ENCODE assay signal across 8 mouse cellular contexts in genomic region chr5:144767911-144768841, GRCm38 (mm10). TPM values are rescaled to one million over a fixed set of nuclear protein-coding genes. Genes with fewer than 3 reads are reported as not detected.
A peak's percentile ranks its signal among the peaks of the same experiment; 100 is the strongest.
DNase-seq lines count a peak whose midpoint lies in the region; ATAC-seq lines count a peak whose summit lies in the region.

No protein-coding gene starts in this region.

- DNase-seq in c-Kit-negative CD71-positive TER-119-positive erythroid progenitor cells, embryonic 14.5 days (ENCODE audit: low read depth, low spot score): peak; percentile 79
- peak; percentile 86 for DNase-seq in forebrain, embryonic 10.5 days (ENCODE audit: extremely low spot score, low spot score)
- DNase-seq in kidney, postnatal 36 days: peak; percentile 89 to 94
- peak; percentile 91 for DNase-seq in telencephalon, adult 2 months (ENCODE audit: low read depth, low spot score)

- H3K4me3 ChIP-seq in forebrain, embryonic 10.5 days: peak overlapping the region; percentile 87
- H3K4me3 ChIP-seq in heart, embryonic 16.5 days (ENCODE audit: low read length): peak overlapping the region; percentile 92
- H3K4me3 ChIP-seq in liver, embryonic 15.5 days (replicated peaks): peak overlapping the region; percentile 91
- peak overlapping the region; percentile 78 for H3K4me3 ChIP-seq in neural tube, embryonic 12.5 days

- peaks cover 21% of the 10 kb centered on the region for H3K4me1 ChIP-seq in forebrain, embryonic 10.5 days
- H3K4me1 ChIP-seq in heart, embryonic 16.5 days (ENCODE audit: control insufficient read depth, insufficient read depth, low read length): peaks cover 13% of the 10 kb centered on the region
- H3K4me1 ChIP-seq in liver, embryonic 15.5 days (replicated peaks): peaks cover 30% of the 10 kb centered on the region
- H3K4me1 ChIP-seq in neural tube, embryonic 12.5 days: peaks cover 10% of the 10 kb centered on the region

- peak; percentile 79 for ATAC-seq in CD4-positive, CD25-positive, alpha-beta regulatory T cell, adult 4 months
- peak; percentile 92 for ATAC-seq in heart, embryonic 16.5 days (replicated peaks; ENCODE audit: extremely low read depth, insufficient read depth, low FRiP score)
- peak; percentile 88 for ATAC-seq in liver, embryonic 15.5 days (ENCODE audit: insufficient read depth)
- peak; percentile 92 for ATAC-seq in neural tube, embryonic 12.5 days (ENCODE audit: low FRiP score, low read depth)

- no peaks in the 10 kb centered on the region for H3K9me3 ChIP-seq in forebrain, embryonic 10.5 days
- H3K9me3 ChIP-seq in heart, embryonic 16.5 days (replicated peaks; ENCODE audit: control insufficient read depth, low read length): no peaks in the 10 kb centered on the region
- H3K9me3 ChIP-seq in liver, embryonic 15.5 days (replicated peaks): no peaks in the 10 kb centered on the region
- H3K9me3 ChIP-seq in neural tube, embryonic 12.5 days: no peaks in the 10 kb centered on the region

- H3K36me3 ChIP-seq in forebrain, embryonic 10.5 days (replicated peaks): peaks cover 31% of the 10 kb centered on the region
- H3K36me3 ChIP-seq in heart, embryonic 16.5 days (ENCODE audit: control insufficient read depth, insufficient read depth): peaks cover 11% of the 10 kb centered on the region; the same call in 1 of the 2 replicates
- H3K36me3 ChIP-seq in liver, embryonic 15.5 days (replicated peaks): peaks cover 14% of the 10 kb centered on the region
- peaks cover 20% of the 10 kb centered on the region for H3K36me3 ChIP-seq in neural tube, embryonic 12.5 days

- H3K4me2 ChIP-seq in heart, embryonic 16.5 days (ENCODE audit: low read depth, low read length): peak overlapping the region; percentile 69
- H3K4me2 ChIP-seq in liver, embryonic 15.5 days: peak overlapping the region; percentile 93
- H3K4me2 ChIP-seq in neural tube, embryonic 12.5 days (replicated peaks): peak overlapping the region; percentile 84

- peak overlapping the region; percentile 96 for H3K9ac ChIP-seq in heart, embryonic 16.5 days (ENCODE audit: low read length)
- peak overlapping the region; percentile 87 for H3K9ac ChIP-seq in liver, embryonic 15.5 days
- H3K9ac ChIP-seq in neural tube, embryonic 12.5 days: peak overlapping the region; percentile 87

- under 1% methylated on average over 92 of the region's 92 CpGs for WGBS in forebrain, embryonic 10.5 days
- WGBS in heart, embryonic 16.5 days: under 1% methylated on average over 92 of the region's 92 CpGs
- WGBS in liver, embryonic 15.5 days (ENCODE audit: insufficient replicate concordance): under 1% methylated on average over 92 of the region's 92 CpGs
- under 1% methylated on average over 92 of the region's 92 CpGs for WGBS in neural tube, embryonic 12.5 days

- H3K27ac ChIP-seq in forebrain, embryonic 10.5 days: peak overlapping the region; percentile 99
- peak overlapping the region; percentile 97 for H3K27ac ChIP-seq in heart, embryonic 16.5 days (ENCODE audit: low read length)
- H3K27ac ChIP-seq in liver, embryonic 15.5 days (replicated peaks): peak overlapping the region; percentile 87
- H3K27ac ChIP-seq in neural tube, embryonic 12.5 days: peak overlapping the region; percentile 85

- H3K27me3 ChIP-seq in forebrain, embryonic 10.5 days (ENCODE audit: poor library complexity, severe bottlenecking): 0 out of 2 replicates have a peak, but pooled peaks cover 3% of the 10 kb centered on the region
- H3K27me3 ChIP-seq in heart, embryonic 16.5 days (ENCODE audit: control insufficient read depth, insufficient read depth, low read length): 0 out of 2 replicates have a peak, but pooled peaks cover under 1% of the 10 kb centered on the region
- H3K27me3 ChIP-seq in liver, embryonic 15.5 days: peaks cover 10% of the 10 kb centered on the region; the same call in 1 of the 2 replicates
- no peaks in the 10 kb centered on the region for H3K27me3 ChIP-seq in neural tube, embryonic 12.5 days (replicated peaks)

RNA-seq across cellular contexts. Expression of gene Trrap, which starts 0.6 kb away (rescaled TPM):
- polyA plus RNA-seq in CD4-positive, CD25-positive, alpha-beta regulatory T cell, adult 4 months (2017; shearing (Covaris generic)): 100 to 1,000 TPM in 1 of 2 experiments, 10 to 100 TPM in 1; 65.1 to 109 TPM
- polyA plus RNA-seq in forebrain, embryonic 10.5 days (2016; fragmentation: Nextera tagmentation; extraction: Ambion mirVana): 73.2 and 76.2 TPM in 2 replicates
- polyA plus RNA-seq in heart, embryonic 16.5 days (2015; fragmentation: Nextera tagmentation; extraction: Ambion mirVana): 43.8 and 47.2 TPM in 2 replicates
- 13.2 and 13.9 TPM in 2 replicates for polyA plus RNA-seq in liver, embryonic 15.5 days (2015; fragmentation: Nextera tagmentation; extraction: Ambion mirVana)
- polyA plus RNA-seq in neural tube, embryonic 12.5 days (2016; fragmentation: Nextera tagmentation; extraction: Ambion mirVana): 86.2 and 92.2 TPM in 2 replicates

RNA-seq across cellular contexts. Expression of gene Tmem130, which starts 6.6 kb away (rescaled TPM):
- polyA plus RNA-seq in CD4-positive, CD25-positive, alpha-beta regulatory T cell, adult 4 months (2017; shearing (Covaris generic)): not detected
- 1.4 and 2.0 TPM in 2 replicates for polyA plus RNA-seq in forebrain, embryonic 10.5 days (2016; fragmentation: Nextera tagmentation; extraction: Ambion mirVana)
- polyA plus RNA-seq in heart, embryonic 16.5 days (2015; fragmentation: Nextera tagmentation; extraction: Ambion mirVana): 0.89 and 0.97 TPM in 2 replicates
- polyA plus RNA-seq in liver, embryonic 15.5 days (2015; fragmentation: Nextera tagmentation; extraction: Ambion mirVana): 0.41 and 0.69 TPM in 2 replicates
- polyA plus RNA-seq in neural tube, embryonic 12.5 days (2016; fragmentation: Nextera tagmentation; extraction: Ambion mirVana): 75.9 and 76.6 TPM in 2 replicates

Comparison
In these comparisons a context has a peak if more than half of its experiments do, and no peak if none do; other contexts are left out.
1. Peak in every context shown above with its lines: DNase-seq, ATAC-seq, H3K4me3 ChIP-seq and H3K27ac ChIP-seq.
2. RNA of gene Tmem130, which starts 6.6 kb away (polyA plus RNA-seq): 75.9 to 76.6 TPM in neural tube, embryonic 12.5 days; 1.4 to 2.0 TPM in forebrain, embryonic 10.5 days, 0.89 to 0.97 TPM in heart, embryonic 16.5 days, 0.41 to 0.69 TPM in liver, embryonic 15.5 days and not detected in CD4-positive, CD25-positive, alpha-beta regulatory T cell, adult 4 months; every median in the first group is over 10 times any median in the second.